Mouse (Mus musculus) kidney, postnatal 0 days (tissue): ENCODE data around the gene Tifa. TPM values are rescaled to one million over a fixed set of nuclear protein-coding genes. Genes with fewer than 3 reads are reported as not detected.

Experiments used
- ATAC-seq: fragments of 200-750 bp; cut with Nextera tagmentation; replicated peaks from 2 replicates; pipeline ENCODE4 v1.8.0; 2017; ENCODE audit warnings: low read depth, moderate number of reproducible peaks, moderate TSS enrichment, moderate library complexity; ENCODE audit not compliant: low FRiP score
- DNase-seq: peaks from one replicate; pipeline ENCODE4 v3.0.0-alpha.2; 2016; ENCODE audit warnings: low spot score
- H3K27ac ChIP-seq: fragments of 300-500 bp; sonication (generic); 2 replicates; pipeline ENCODE4 v1.5.1; 2014; ENCODE audit warnings: mild to moderate bottlenecking
- H3K27me3 ChIP-seq: fragments of 300-500 bp; sonication (generic); 2 replicates; pipeline ENCODE4 v1.6.1; 2014; ENCODE audit warnings: low read length, mixed read lengths; ENCODE audit not compliant: insufficient read depth
- H3K36me3 ChIP-seq: fragments of 300-500 bp; sonication (generic); 2 replicates; pipeline ENCODE4 v1.6.1; 2014; ENCODE audit warnings: low read length, mixed read lengths; ENCODE audit not compliant: insufficient read depth
- H3K4me1 ChIP-seq: fragments of 300-500 bp; sonication (generic); replicated peaks from 2 replicates; pipeline ENCODE4 v1.6.1; 2014; ENCODE audit warnings: antibody characterized with exemption, low read length, mixed read lengths; ENCODE audit not compliant: insufficient read depth
- H3K4me2 ChIP-seq: fragments of 300-500 bp; sonication (generic); 2 replicates; pipeline ENCODE4 v1.6.1; 2014; ENCODE audit warnings: mild to moderate bottlenecking, low read length, moderate library complexity, mixed read lengths
- H3K4me3 ChIP-seq: fragments of 300-500 bp; sonication (generic); replicated peaks from 2 replicates; pipeline ENCODE4 v1.5.1; 2014; ENCODE audit warnings: low read depth, low read length
- H3K9ac ChIP-seq: fragments of 300-500 bp; sonication (generic); 2 replicates; pipeline ENCODE4 v1.6.1; 2014; ENCODE audit warnings: low read depth, low read length
- H3K9me3 ChIP-seq: fragments of 300-500 bp; sonication (generic); replicated peaks from 2 replicates; pipeline ENCODE4 v1.6.1; 2016; ENCODE audit warnings: low read length, inconsistent platforms, mixed read lengths
- CTCF ChIP-seq: IDR thresholded peaks from 2 replicates; pipeline ENCODE4 v1.5.1; 2016; ENCODE audit warnings: antibody characterized with exemption, low read depth, mild to moderate bottlenecking, moderate library complexity
- WGBS: fragments of 180-500 bp; shearing (Covaris S2); extraction: QIAGEN DNeasy Blood & Tissue Kit; methylation state at CpG from one replicate; pipeline ENCODE4 v1.1.7; 2014; 5-methylcytosine and 5-hydroxymethylcytosine counted together
- polyA plus RNA-seq: library from polyadenylated mRNA; unstranded; fragments of >200 nt; fragmentation: Nextera tagmentation; extraction: Ambion mirVana; gene quantifications from 2 replicates; pipeline ENCODE4 v1.2.1, GENCODE M21; 2015

The Tifa gene
- polyA plus RNA-seq, 1 experiment from 2014 or later = 7.0 TPM

- Histone ChIP-seq H3K27me3 (peaks cover 31% of the 10 kb centered on the region; the same call in 1 of the 2 replicates), H3K4me2 (no peak overlapping the region)
- no peak for ATAC-seq
Observed at GRCm38 (mm10) chr3:127749266-127749665, 40.3 kb upstream of the Tifa start.

GRCm38 (mm10) chr3:127749981-127750562, 39.5 kb upstream of the Tifa start:
- no peaks in the 10 kb centered on the region for H3K36me3 ChIP-seq
- H3K4me3 ChIP-seq = no peak overlapping the region
- no peaks in the 10 kb centered on the region for H3K9me3 ChIP-seq
- ATAC-seq (no peak), DNase-seq (no peak)
- peaks cover 31% of the 10 kb centered on the region; the same call in 1 of the 2 replicates for H3K27me3 ChIP-seq
- TF ChIP-seq CTCF = no peak
- H3K4me2 ChIP-seq = 0 out of 2 replicates have a peak overlapping the region, but pooled peaks have one; percentile 2
- H3K9ac ChIP-seq = no peak overlapping the region
- 16% methylated on average over 12 of the region's 12 CpGs for WGBS
- no peak overlapping the region for H3K27ac ChIP-seq
- no peaks in the 10 kb centered on the region for H3K4me1 ChIP-seq

More at GRCm38 (mm10) chr3:127749266-127749665, 40.3 kb upstream of the Tifa start:
- Histone ChIP-seq H3K9ac (no peak overlapping the region), H3K36me3 (no peaks in the 10 kb centered on the region), H3K4me1 (no peaks in the 10 kb centered on the region), H3K27ac (no peak overlapping the region), H3K4me3 (no peak overlapping the region), H3K9me3 (no peaks in the 10 kb centered on the region)
- no peak for DNase-seq
- 30% methylated on average over 9 of the region's 9 CpGs for WGBS
- no peak for TF ChIP-seq CTCF

- no peak overlapping the region for H3K4me3 ChIP-seq
- no peak for ATAC-seq
- no peaks in the 10 kb centered on the region for H3K36me3 ChIP-seq
- H3K27me3 ChIP-seq = 0 out of 2 replicates have a peak, but pooled peaks cover 11% of the 10 kb centered on the region
- H3K9me3 ChIP-seq = no peaks in the 10 kb centered on the region
- H3K4me2 ChIP-seq = no peak overlapping the region
- H3K27ac ChIP-seq = no peak overlapping the region
- no peak for TF ChIP-seq CTCF
- 88% methylated on average over 6 of the region's 6 CpGs for WGBS
- no peak overlapping the region for H3K9ac ChIP-seq
- H3K4me1 ChIP-seq = no peaks in the 10 kb centered on the region
- DNase-seq = no peak
Observed at GRCm38 (mm10) chr3:127756458-127756857, 33.1 kb upstream of the Tifa start.

GRCm38 (mm10) chr3:127757886-127758301, 31.7 kb upstream of the Tifa start:
- no peak overlapping the region for H3K9ac ChIP-seq
- no peaks in the 10 kb centered on the region for H3K9me3 ChIP-seq
- H3K27ac ChIP-seq = no peak overlapping the region
- H3K4me3 ChIP-seq = no peak overlapping the region
- ATAC-seq (no peak), DNase-seq (no peak)
- no peak overlapping the region for H3K4me2 ChIP-seq
- TF ChIP-seq CTCF = no peak
- no peaks in the 10 kb centered on the region for H3K36me3 ChIP-seq
- 0 out of 2 replicates have a peak, but pooled peaks cover 7% of the 10 kb centered on the region for H3K27me3 ChIP-seq
- no peaks in the 10 kb centered on the region for H3K4me1 ChIP-seq

GRCm38 (mm10) chr3:127758806-127759205, 30.8 kb upstream of the Tifa start:
- ATAC-seq = no peak
- no peak overlapping the region for H3K4me3 ChIP-seq
- H3K4me2 ChIP-seq = no peak overlapping the region
- H3K27ac ChIP-seq = no peak overlapping the region
- 73% methylated on average over 4 of the region's 4 CpGs for WGBS
- H3K9ac ChIP-seq = no peak overlapping the region
- H3K9me3 ChIP-seq = no peaks in the 10 kb centered on the region
- no peaks in the 10 kb centered on the region for H3K4me1 ChIP-seq
- 0 out of 2 replicates have a peak, but pooled peaks cover 7% of the 10 kb centered on the region for H3K27me3 ChIP-seq
- TF ChIP-seq CTCF = no peak
- no peak for DNase-seq
- H3K36me3 ChIP-seq = no peaks in the 10 kb centered on the region

- Histone ChIP-seq H3K27ac (no peak overlapping the region), H3K9ac (no peak overlapping the region), H3K36me3 (no peaks in the 10 kb centered on the region), H3K4me1 (no peaks in the 10 kb centered on the region), H3K9me3 (no peaks in the 10 kb centered on the region), H3K4me3 (no peak overlapping the region), H3K4me2 (no peak overlapping the region), H3K27me3 (0 out of 2 replicates have a peak, but pooled peaks cover 7% of the 10 kb centered on the region)
- WGBS = 20% methylated on average over 8 of the region's 8 CpGs
- peak; percentile 72 for DNase-seq
- no peak for ATAC-seq
- peak; percentile 79 for TF ChIP-seq CTCF
Observed at GRCm38 (mm10) chr3:127759212-127759611, 30.4 kb upstream of the Tifa start.
